Mouse (Mus musculus) lung, postnatal 4 days (tissue): ENCODE measurements around the gene Trip10.

Experiments used
- DNase-seq, 2 experiments: peaks; one replicate each; pipeline ENCODE4 v3.0.0; 2021

Gene Trip10

GRCm38 (mm10) chr17:57292968-57293367 is 43.7 kb downstream of the Trip10 start:
- no peak for DNase-seq

GRCm38 (mm10) chr17:57295935-57296334 is 46.7 kb downstream of the Trip10 start:
- no peak for DNase-seq

- DNase-seq = no peak
Observed at GRCm38 (mm10) chr17:57297040-57297439, 47.8 kb downstream of the Trip10 start.

GRCm38 (mm10) chr17:57305593-57305992 is 56.3 kb downstream of the Trip10 start:
- no peak for DNase-seq

- no peak for DNase-seq
Observed at GRCm38 (mm10) chr17:57307074-57307473, 57.8 kb downstream of the Trip10 start.

- DNase-seq = no peak
Observed at GRCm38 (mm10) chr17:57311801-57312200, 62.5 kb downstream of the Trip10 start.
